Mouse (Mus musculus) heart, postnatal 0 days (tissue): ENCODE data around the gene Cela2a.

Experiments used
- CTCF ChIP-seq: IDR thresholded peaks from 2 replicates; pipeline ENCODE4 v1.5.1; 2016; ENCODE audit warnings: antibody characterized with exemption, control low read depth, low read depth
- EP300 ChIP-seq: IDR thresholded peaks from 2 replicates; pipeline ENCODE4 v1.6.1; 2016; ENCODE audit warnings: antibody characterized with exemption, low read depth

- TF ChIP-seq CTCF (no peak), EP300 (no peak)
Observed at GRCm38 (mm10) chr4:141834536-141835095, 8.7 kb upstream of the Cela2a start.
